Mouse (Mus musculus) hindbrain, postnatal 0 days (tissue): ENCODE measurements at regions not wholly inside any gene's neighbourhood (a gene's known extent, or its start where the extent isn't known, plus 50 kb on each side); places are given as distances from the start of the nearest gene placed in this dataset.

Source experiments
- ATAC-seq: fragments of 200-750 bp; cut with Nextera tagmentation; 2 replicates; pipeline ENCODE4 v1.8.0; 2017; ENCODE audit warnings: mild to moderate bottlenecking, moderate TSS enrichment, moderate library complexity
- DNase-seq: peaks from one replicate; pipeline ENCODE4 v3.0.0-alpha.2; 2015; ENCODE audit warnings: low spot score
- H3K27ac ChIP-seq: fragments of 300-500 bp; sonication (generic); 2 replicates; pipeline ENCODE4 v1.5.1; 2014; ENCODE audit warnings: mild to moderate bottlenecking
- H3K27me3 ChIP-seq: fragments of 300-500 bp; sonication (generic); 2 replicates; pipeline ENCODE4 v1.6.1; 2014; ENCODE audit warnings: low read length, mixed read lengths; ENCODE audit not compliant: insufficient read depth
- H3K36me3 ChIP-seq: fragments of 300-500 bp; sonication (generic); 2 replicates; pipeline ENCODE4 v1.6.1; 2014; ENCODE audit warnings: low read length, mixed read lengths; ENCODE audit not compliant: insufficient read depth
- H3K4me1 ChIP-seq: fragments of 300-500 bp; sonication (generic); 2 replicates; pipeline ENCODE4 v1.6.1; 2014; ENCODE audit warnings: antibody characterized with exemption, low read length, mixed read lengths; ENCODE audit not compliant: insufficient read depth
- H3K4me2 ChIP-seq: fragments of 300-500 bp; sonication (generic); 2 replicates; pipeline ENCODE4 v1.6.1; 2014; ENCODE audit warnings: low read depth, mild to moderate bottlenecking, low read length, moderate library complexity, mixed read lengths
- H3K4me3 ChIP-seq: fragments of 300-500 bp; sonication (generic); 2 replicates; pipeline ENCODE4 v1.5.1; 2014; ENCODE audit warnings: low read length
- H3K9ac ChIP-seq: fragments of 300-500 bp; sonication (generic); replicated peaks from 2 replicates; pipeline ENCODE4 v1.6.1; 2014; ENCODE audit warnings: mild to moderate bottlenecking, low read length, moderate library complexity, mixed read lengths
- H3K9me3 ChIP-seq: fragments of 300-500 bp; sonication (generic); 2 replicates; pipeline ENCODE4 v1.6.1; 2016; ENCODE audit warnings: low read length, mixed read lengths
- CTCF ChIP-seq: IDR thresholded peaks from 2 replicates; pipeline ENCODE4 v1.5.1; 2016; ENCODE audit warnings: antibody characterized with exemption, control low read depth, low read depth
- WGBS: fragments of 180-500 bp; shearing (Covaris S2); extraction: QIAGEN DNeasy Blood & Tissue Kit; methylation state at CpG from one replicate; pipeline ENCODE4 v1.1.7; 2014; 5-methylcytosine and 5-hydroxymethylcytosine counted together

GRCm38 (mm10) chr7:36324035-36324434 lies 373.9 kb upstream of the Tshz3 start:
- 91% methylated on average over 1 of the region's 1 CpGs for WGBS
- H3K27me3 ChIP-seq: no peaks in the 10 kb centered on the region
- H3K9ac ChIP-seq: no peak overlapping the region
- no peak overlapping the region for H3K4me3 ChIP-seq
- ATAC-seq (no peak), DNase-seq (no peak)
- H3K4me1 ChIP-seq: no peaks in the 10 kb centered on the region
- H3K4me2 ChIP-seq: no peak overlapping the region
- H3K27ac ChIP-seq: no peak overlapping the region
- no peak for TF ChIP-seq CTCF
- no peaks in the 10 kb centered on the region for H3K9me3 ChIP-seq
- no peaks in the 10 kb centered on the region for H3K36me3 ChIP-seq

- H3K4me2 ChIP-seq: no peak overlapping the region
- DNase-seq: no peak
- H3K4me1 ChIP-seq: no peaks in the 10 kb centered on the region
- H3K27ac ChIP-seq: no peak overlapping the region
- no peaks in the 10 kb centered on the region for H3K9me3 ChIP-seq
- no peak for TF ChIP-seq CTCF
- WGBS: 81% methylated on average over 4 of the region's 4 CpGs
- no peak overlapping the region for H3K9ac ChIP-seq
- no peak for ATAC-seq
- no peak overlapping the region for H3K4me3 ChIP-seq
- no peaks in the 10 kb centered on the region for H3K36me3 ChIP-seq
- H3K27me3 ChIP-seq: no peaks in the 10 kb centered on the region
These were observed 375.7 kb upstream of the Tshz3 start for GRCm38 (mm10) chr7:36322181-36322580.

GRCm38 (mm10) chr7:36317466-36318212 lies 380.3 kb upstream of the Tshz3 start:
- WGBS: 45% methylated on average over 3 of the region's 3 CpGs
- Histone ChIP-seq H3K9me3 (no peaks in the 10 kb centered on the region), H3K36me3 (no peaks in the 10 kb centered on the region), H3K27me3 (no peaks in the 10 kb centered on the region), H3K9ac (no peak overlapping the region), H3K4me1 (no peaks in the 10 kb centered on the region), H3K4me2 (no peak overlapping the region), H3K4me3 (no peak overlapping the region), H3K27ac (no peak overlapping the region)
- DNase-seq (no peak), ATAC-seq (no peak)
- TF ChIP-seq CTCF: no peak

GRCm38 (mm10) chr7:36313751-36314150 lies 384.2 kb upstream of the Tshz3 start:
- no peaks in the 10 kb centered on the region for H3K4me1 ChIP-seq
- no peak overlapping the region for H3K4me3 ChIP-seq
- H3K36me3 ChIP-seq: no peaks in the 10 kb centered on the region
- 91% methylated on average over 1 of the region's 1 CpGs for WGBS
- no peak overlapping the region for H3K9ac ChIP-seq
- no peak for DNase-seq
- TF ChIP-seq CTCF: no peak
- H3K27me3 ChIP-seq: no peaks in the 10 kb centered on the region
- ATAC-seq: no peak
- H3K9me3 ChIP-seq: no peaks in the 10 kb centered on the region
- no peak overlapping the region for H3K4me2 ChIP-seq
- no peak overlapping the region for H3K27ac ChIP-seq

- Histone ChIP-seq H3K4me3 (no peak overlapping the region), H3K9ac (no peak overlapping the region), H3K9me3 (no peaks in the 10 kb centered on the region), H3K4me1 (no peaks in the 10 kb centered on the region), H3K4me2 (no peak overlapping the region), H3K36me3 (no peaks in the 10 kb centered on the region), H3K27me3 (no peaks in the 10 kb centered on the region), H3K27ac (no peak overlapping the region)
- 89% methylated on average over 5 of the region's 5 CpGs for WGBS
- ATAC-seq (no peak), DNase-seq (no peak)
- TF ChIP-seq CTCF: no peak
These were observed 387.9 kb upstream of the Tshz3 start for GRCm38 (mm10) chr7:36309761-36310605.

- Histone ChIP-seq H3K36me3 (no peaks in the 10 kb centered on the region), H3K27me3 (no peaks in the 10 kb centered on the region), H3K9ac (no peak overlapping the region), H3K27ac (no peak overlapping the region), H3K9me3 (no peaks in the 10 kb centered on the region), H3K4me3 (no peak overlapping the region), H3K4me1 (no peaks in the 10 kb centered on the region), H3K4me2 (no peak overlapping the region)
- no peak for DNase-seq
- no peak for TF ChIP-seq CTCF
- WGBS: 87% methylated on average over 9 of the region's 9 CpGs
- ATAC-seq: no peak
These were observed 389.2 kb upstream of the Tshz3 start for GRCm38 (mm10) chr7:36308726-36309125.

- no peaks in the 10 kb centered on the region for H3K4me1 ChIP-seq
- no peak overlapping the region for H3K9ac ChIP-seq
- no peaks in the 10 kb centered on the region for H3K9me3 ChIP-seq
- no peak overlapping the region for H3K4me3 ChIP-seq
- no peaks in the 10 kb centered on the region for H3K36me3 ChIP-seq
- DNase-seq (no peak), ATAC-seq (no peak)
- no peaks in the 10 kb centered on the region for H3K27me3 ChIP-seq
- TF ChIP-seq CTCF: no peak
- H3K4me2 ChIP-seq: no peak overlapping the region
- 70% methylated on average over 10 of the region's 10 CpGs for WGBS
- no peak overlapping the region for H3K27ac ChIP-seq
These were observed 389.8 kb upstream of the Tshz3 start for GRCm38 (mm10) chr7:36308106-36308620.
